Mouse (Mus musculus) inflammation-experienced regulatory T-cells, adult 6 months (primary cell): ENCODE data around the gene Slc38a2. TPM values are rescaled to one million over a fixed set of nuclear protein-coding genes. Genes with fewer than 3 reads are reported as not detected.

ENCODE experiments used
- ATAC-seq: one replicate; pipeline ENCODE4 v1.8.0; 2017
- polyA plus RNA-seq, 3 experiments: library from polyadenylated mRNA; unstranded; fragments of 100-300 nt; shearing (Covaris generic); gene quantifications; one replicate each; pipeline ENCODE4 v1.2.1; 2017

Gene Slc38a2
- polyA plus RNA-seq = 10 to 100 TPM; 36.1 to 44.6 (median 42.9) TPM

DNA sequence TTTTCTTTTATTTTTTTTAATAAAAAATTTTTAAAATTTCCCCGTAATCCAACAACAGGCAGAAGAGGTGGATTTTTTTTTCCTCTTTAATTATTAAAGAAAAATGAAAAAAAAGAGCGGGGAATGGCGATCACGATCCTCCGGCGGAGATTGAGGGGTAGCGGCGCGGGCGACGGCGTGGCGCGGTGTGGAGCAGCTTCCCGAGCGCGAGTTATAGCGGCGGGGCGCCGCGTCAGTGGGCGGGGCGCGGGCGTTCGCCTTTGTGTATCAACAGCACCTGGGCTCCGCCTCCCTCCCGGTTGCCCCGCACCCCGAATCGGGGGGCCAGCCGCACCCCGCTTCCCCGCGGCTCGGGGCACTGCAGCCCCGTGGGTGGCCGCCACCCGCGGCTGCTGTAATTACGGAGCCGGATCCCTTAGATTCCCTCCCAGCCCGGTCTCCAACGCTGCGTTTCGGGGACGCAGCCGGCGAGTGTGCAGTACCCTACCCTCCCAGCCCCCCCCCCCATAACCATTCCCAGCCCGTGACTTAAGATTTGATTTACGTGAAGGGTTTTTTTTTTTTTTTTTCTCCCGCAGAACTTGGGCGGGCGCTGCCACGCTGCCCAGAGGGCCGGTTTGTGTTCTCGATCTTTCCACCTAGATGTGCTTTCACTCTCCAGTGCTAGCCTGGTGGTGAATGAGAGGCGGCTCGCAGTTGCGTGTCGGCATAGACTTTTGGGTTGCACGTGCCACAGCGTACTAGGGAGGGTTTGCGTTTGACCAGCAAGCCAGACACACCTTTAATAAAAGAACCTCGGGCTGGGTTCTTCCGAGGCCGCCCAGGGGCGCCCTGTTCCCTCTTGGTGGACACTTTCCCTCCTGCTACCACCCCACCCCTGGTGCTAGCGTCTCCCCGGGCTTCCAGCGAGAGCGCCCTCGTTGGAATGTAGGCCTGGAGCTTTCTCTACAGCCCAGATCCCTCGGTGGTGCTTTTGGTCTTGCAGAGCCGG, at the start of gene Slc38a2:
Gene Slc38a2 (minus strand): TSS at position 210 of the 991 bp plus-strand sequence.
- ATAC-seq = peak; percentile 72

DNA sequence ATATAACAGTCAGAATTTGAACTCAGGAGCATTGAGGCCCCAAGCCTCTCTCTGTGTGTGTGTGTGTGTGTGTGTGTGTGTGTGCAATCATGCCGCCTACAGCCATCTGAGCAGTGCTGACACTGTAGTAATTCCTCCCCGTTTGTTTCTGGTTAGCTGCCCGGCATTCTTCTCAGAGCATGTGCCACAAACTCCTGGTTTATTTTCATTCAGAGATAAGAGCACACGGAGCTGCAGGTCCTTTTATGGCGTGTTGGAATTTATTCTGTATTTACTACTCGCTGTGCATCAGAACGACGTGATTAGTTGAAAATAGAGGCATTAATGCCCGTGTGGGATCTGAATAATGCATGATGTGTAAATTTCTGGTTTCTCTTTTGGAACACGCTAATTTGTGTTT, 49.6 kb upstream of the Slc38a2 start:
- no peak for ATAC-seq

DNA sequence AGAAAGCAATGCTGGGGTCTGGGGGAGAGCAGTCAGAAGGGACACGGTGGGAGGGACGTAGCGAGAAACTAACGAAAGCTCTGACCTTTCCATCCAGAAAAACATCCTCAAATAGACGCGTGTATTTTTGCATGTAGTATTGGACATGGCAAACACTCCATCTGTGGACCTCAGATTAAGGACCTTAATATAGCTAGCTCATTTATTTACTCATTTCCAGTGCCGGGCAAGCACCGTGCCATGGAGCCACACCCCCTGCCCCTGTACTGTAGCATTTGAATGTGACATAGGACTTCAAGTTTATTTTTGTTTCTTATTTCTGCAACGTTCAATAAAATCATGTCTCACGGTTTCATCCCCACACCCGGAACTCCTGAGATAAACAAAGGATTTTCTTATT, 48.0 kb upstream of the Slc38a2 start:
- ATAC-seq = no peak

GRCm38 (mm10) chr15:96746986-96747385, 47.5 kb upstream of the Slc38a2 start:
- no peak for ATAC-seq

- ATAC-seq = no peak
Observed at GRCm38 (mm10) chr15:96745299-96745698, 45.8 kb upstream of the Slc38a2 start.

GRCm38 (mm10) chr15:96744882-96745296, 45.4 kb upstream of the Slc38a2 start:
- peak; percentile 91 for ATAC-seq

GRCm38 (mm10) chr15:96744153-96744881, 44.8 kb upstream of the Slc38a2 start:
- ATAC-seq = no peak

- ATAC-seq = no peak
Observed at GRCm38 (mm10) chr15:96743257-96743656, 43.7 kb upstream of the Slc38a2 start.

DNA sequence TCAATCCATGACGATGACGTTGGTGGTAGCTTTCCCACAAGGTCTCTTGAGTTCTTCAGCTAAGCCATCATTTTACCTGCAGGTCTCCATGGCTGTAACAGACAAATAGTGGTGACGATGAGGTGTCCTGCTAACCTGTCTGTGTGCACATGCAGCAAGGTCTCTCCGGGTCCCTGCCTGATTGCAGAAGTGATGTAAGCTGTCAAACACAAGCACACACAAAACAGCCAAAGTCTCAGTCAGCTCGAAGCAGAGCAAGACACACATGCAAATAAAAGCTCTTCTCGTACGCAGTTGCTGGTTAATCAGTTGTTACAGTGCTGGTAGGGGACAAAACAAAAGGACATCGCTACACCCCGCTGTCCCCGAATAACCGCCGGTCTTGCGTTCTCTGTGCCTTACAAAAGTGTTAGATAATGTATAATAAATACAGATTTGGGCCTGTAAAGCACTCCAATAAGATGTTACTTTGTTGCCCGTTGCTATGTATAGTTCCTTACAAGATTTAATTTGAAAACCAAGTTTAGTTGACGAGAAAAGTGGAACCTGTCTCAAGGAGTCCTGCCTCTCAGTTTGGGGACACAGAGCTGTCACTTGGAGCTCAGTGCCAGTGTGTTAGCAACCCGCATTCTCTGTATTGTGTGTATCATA, 43.2 kb upstream of the Slc38a2 start:
- no peak for ATAC-seq

DNA sequence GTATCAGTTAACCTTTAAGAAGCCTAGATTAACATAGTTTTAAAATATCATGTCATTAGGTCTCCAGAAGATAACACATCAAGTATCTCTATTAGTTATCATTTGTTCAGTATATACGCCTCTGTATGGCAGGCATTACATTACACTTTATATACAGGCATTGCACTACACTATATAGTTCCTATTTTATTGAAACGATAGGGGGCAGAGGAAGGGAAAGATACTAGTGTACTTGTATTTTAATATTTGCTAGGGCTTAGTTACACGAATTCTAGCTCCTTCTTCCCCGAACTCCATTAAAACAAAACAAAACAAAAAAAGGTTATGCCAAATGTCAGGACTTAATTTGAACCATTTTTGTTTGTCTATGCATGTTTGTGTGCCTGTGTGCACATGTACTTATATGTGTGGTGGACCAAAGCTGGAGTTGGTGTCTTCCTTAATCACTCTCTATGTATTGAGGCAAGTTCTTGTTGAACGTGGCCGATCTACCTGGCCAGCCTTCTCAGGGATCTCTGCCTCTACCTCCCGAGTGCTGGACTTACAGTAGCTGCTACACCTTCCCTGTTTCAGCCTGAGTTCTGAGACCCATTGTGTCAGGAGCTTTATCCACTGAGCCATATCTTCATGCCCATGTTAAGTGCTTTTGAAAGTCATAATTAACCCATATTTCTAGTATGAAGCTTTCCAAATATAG, 41.5 kb upstream of the Slc38a2 start:
- ATAC-seq = no peak

GRCm38 (mm10) chr15:96740091-96740490, 40.6 kb upstream of the Slc38a2 start:
- no peak for ATAC-seq

GRCm38 (mm10) chr15:96736663-96737385, 37.3 kb upstream of the Slc38a2 start:
- ATAC-seq = no peak

GRCm38 (mm10) chr15:96735562-96736160, 36.1 kb upstream of the Slc38a2 start:
- no peak for ATAC-seq

DNA sequence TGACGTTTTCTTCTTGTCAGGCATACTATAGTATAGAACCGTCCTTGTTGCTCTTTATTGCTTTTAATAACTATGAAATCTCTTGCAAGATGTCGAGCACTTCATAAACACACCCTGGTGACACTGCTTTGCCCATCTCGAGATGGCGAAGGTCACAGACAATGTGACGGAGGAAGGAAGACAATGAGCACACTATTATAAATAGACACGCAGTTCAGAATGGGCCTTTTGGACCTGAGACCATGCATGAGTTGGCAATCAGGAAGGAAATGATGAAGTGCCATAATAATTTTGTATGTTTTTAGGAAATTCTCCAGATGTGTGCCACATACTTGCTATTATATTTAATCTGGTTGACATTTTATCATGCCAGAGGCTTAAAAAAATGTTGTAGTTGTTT, 34.9 kb upstream of the Slc38a2 start:
- ATAC-seq = no peak

GRCm38 (mm10) chr15:96730416-96730815, 30.9 kb upstream of the Slc38a2 start:
- ATAC-seq = no peak

- no peak for ATAC-seq
Observed at GRCm38 (mm10) chr15:96729785-96730184, 30.3 kb upstream of the Slc38a2 start.

- no peak for ATAC-seq
Observed at GRCm38 (mm10) chr15:96728993-96729392, 29.5 kb upstream of the Slc38a2 start.

GRCm38 (mm10) chr15:96728346-96728745, 28.8 kb upstream of the Slc38a2 start:
- no peak for ATAC-seq

GRCm38 (mm10) chr15:96724506-96724905, 25.0 kb upstream of the Slc38a2 start:
- no peak for ATAC-seq

- ATAC-seq = no peak
Observed at GRCm38 (mm10) chr15:96722228-96722627, 22.7 kb upstream of the Slc38a2 start.

DNA sequence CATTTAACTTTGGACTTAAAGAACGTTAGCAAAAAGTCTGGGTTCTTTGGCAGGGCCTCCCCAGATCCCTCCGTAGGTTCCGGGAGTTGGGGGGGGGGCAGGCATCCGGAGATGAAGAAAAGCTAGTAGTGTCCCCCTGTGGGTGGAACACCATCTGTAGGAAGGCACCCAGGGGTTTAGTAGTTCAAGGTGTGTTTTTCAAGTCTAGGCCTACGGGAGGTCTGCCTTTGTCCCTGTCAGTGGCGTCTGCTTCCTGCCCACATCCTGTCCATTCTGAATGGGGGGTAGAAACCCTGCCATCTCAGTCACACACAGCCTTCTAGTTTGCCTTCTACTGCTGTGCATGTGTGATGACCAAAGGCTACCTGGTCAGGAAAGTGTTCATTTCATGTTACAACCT, 20.6 kb upstream of the Slc38a2 start:
- peak; percentile 70 for ATAC-seq
